Mouse (Mus musculus): ENCODE data around the gene Mvb12b. TPM values are rescaled to one million over a fixed set of nuclear protein-coding genes. Genes with fewer than 3 reads are reported as not detected.
A peak's percentile ranks its signal among the peaks of the same experiment; 100 is the strongest.

The Mvb12b gene
- polyA plus RNA-seq, 1 experiment: 133 TPM

DNA sequence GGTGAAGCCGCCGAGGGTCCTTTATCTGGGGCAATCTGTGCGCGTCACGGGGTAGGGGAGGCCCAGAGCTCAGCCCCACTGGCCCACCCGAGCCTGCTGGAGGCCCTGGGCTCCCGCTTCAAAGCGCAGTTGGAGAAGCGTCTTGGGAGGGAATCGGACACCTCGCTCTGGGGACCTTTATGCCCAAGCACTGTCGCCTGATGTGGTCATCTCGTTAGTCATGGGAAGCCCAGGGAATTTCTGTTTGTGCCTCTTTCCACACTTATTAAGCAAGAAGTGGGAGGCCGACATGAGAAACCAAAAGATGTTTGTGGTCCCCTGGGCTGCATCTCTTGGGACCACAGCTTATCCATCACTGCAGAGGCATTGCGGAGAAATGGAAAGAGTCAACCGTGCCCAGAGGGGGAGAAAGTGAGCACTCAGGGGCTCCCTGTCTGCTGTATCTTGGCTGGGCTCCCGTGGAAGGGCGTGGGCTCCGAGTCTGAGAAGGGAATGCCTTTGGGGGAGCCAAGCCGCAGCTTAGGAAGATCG lies 169.9 kb downstream of the Mvb12b start:
- peak; percentile 33 for DNase-seq (ENCODE audit: low read depth)
- no peak for TF ChIP-seq POLR2A (IDR thresholded peaks at IDR 0.05; ENCODE audit: borderline replicate concordance, extremely low read depth, insufficient read depth, insufficient read length, poor library complexity, severe bottlenecking)
- no peak for TF ChIP-seq CTCF (IDR thresholded peaks at IDR 0.05; ENCODE audit: borderline replicate concordance, extremely low read depth, insufficient read depth, insufficient read length)

DNA sequence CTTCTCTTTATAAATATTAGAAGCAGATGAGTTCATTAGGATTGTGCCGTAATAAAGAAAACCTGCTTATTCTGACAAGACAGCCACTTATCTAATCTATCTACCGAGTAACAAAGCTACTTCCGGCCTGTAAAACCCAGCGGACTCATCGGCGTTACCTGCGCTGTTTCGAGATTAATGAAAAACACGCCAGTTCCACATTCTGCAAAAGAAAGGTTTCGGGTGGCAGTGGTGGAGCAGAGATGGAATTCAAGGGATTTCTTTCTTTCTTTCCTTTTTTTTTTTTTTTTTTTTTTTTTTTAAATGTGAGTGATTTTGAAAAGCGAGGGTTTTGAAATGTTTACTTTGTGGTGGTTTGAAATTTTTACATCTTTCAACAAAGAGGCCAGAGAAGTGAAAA lies 170.4 kb downstream of the Mvb12b start:
- DNase-seq (ENCODE audit: low read depth): no peak
- TF ChIP-seq CTCF (IDR thresholded peaks at IDR 0.05; ENCODE audit: borderline replicate concordance, extremely low read depth, insufficient read depth, insufficient read length) (no peak), POLR2A (IDR thresholded peaks at IDR 0.05; ENCODE audit: borderline replicate concordance, extremely low read depth, insufficient read depth, insufficient read length, poor library complexity, severe bottlenecking) (no peak)

DNA sequence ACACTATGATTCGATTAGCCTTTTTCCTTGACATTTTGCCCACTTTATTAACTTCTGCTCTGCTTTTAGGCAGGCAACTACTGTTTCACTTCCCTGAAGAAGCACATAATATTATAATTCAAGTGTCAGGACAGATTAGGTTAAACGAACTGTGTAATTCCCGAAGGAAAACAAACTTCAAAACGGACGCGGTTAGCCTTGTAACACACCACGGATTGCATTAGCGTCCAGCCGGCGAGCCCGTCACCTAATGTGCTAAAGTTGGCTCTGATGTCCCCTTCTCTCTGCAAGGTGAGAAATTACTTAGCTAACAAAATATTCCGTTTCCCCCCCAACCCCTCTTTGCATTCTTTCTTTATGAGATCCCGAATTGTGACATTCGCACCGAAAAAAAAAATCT lies 170.9 kb downstream of the Mvb12b start:
- TF ChIP-seq POLR2A (IDR thresholded peaks at IDR 0.05; ENCODE audit: borderline replicate concordance, extremely low read depth, insufficient read depth, insufficient read length, poor library complexity, severe bottlenecking): no peak
- no peak for TF ChIP-seq CTCF (IDR thresholded peaks at IDR 0.05; ENCODE audit: borderline replicate concordance, extremely low read depth, insufficient read depth, insufficient read length)
- peak; percentile 51 for DNase-seq (ENCODE audit: low read depth)

DNA sequence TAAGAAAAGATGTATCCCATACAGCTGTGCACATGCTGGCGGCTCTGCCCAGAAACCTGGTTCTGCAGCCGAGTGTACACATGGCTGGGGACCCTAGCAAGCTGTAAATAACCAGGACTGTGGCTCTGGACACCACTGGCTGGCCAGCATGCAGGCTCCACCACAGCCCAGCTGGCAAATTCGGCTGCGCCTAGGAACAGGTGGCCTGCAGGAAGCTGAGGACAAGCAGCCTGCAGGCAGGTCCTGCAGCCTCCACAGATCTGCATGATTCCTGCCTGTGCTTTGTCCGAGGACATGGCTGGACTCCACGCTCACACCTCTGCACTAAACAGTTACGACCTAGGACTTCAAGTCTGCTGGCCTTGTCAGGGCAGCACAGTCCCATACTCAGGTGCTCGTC lies 172.8 kb downstream of the Mvb12b start:
- no peak for DNase-seq (ENCODE audit: low read depth)
- TF ChIP-seq POLR2A (IDR thresholded peaks at IDR 0.05; ENCODE audit: borderline replicate concordance, extremely low read depth, insufficient read depth, insufficient read length, poor library complexity, severe bottlenecking): no peak
- TF ChIP-seq CTCF (IDR thresholded peaks at IDR 0.05; ENCODE audit: borderline replicate concordance, extremely low read depth, insufficient read depth, insufficient read length): no peak

DNA sequence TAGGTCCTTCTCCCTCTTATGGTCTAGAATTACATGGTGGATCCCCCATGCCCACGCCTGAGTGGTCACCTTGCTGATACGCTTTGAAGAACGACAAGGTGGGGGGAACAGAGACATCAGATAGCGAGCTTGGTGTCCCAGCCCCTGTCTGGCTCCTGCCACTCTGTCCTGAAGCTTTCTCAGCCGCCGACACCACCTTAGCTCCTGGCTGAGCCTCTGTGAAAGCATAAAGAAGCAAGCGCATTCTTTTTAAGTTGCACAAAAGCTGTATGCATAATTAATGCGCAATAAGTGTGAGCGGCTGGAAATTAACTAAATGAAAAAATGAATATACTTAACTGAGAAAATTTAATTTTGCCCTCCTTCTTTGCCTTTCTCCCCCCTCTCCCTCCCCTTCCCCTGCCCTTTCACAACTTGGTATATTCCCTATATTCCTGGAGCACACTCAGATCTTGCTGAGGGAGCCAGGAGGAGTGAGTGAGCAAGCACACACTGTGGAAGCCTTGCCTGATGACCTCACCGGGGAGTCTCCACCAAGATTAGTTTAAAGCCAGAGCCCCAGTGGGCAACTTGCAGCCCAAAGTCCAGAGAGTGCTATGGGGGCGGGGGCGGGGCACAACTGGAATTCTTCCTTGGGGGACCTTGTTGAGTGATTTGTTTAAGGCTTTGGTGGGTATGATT lies 174.0 kb downstream of the Mvb12b start:
- TF ChIP-seq CTCF (IDR thresholded peaks at IDR 0.05; ENCODE audit: borderline replicate concordance, extremely low read depth, insufficient read depth, insufficient read length): no peak
- no peak for TF ChIP-seq POLR2A (IDR thresholded peaks at IDR 0.05; ENCODE audit: borderline replicate concordance, extremely low read depth, insufficient read depth, insufficient read length, poor library complexity, severe bottlenecking)
- peak; percentile 62 for DNase-seq (ENCODE audit: low read depth)

DNA sequence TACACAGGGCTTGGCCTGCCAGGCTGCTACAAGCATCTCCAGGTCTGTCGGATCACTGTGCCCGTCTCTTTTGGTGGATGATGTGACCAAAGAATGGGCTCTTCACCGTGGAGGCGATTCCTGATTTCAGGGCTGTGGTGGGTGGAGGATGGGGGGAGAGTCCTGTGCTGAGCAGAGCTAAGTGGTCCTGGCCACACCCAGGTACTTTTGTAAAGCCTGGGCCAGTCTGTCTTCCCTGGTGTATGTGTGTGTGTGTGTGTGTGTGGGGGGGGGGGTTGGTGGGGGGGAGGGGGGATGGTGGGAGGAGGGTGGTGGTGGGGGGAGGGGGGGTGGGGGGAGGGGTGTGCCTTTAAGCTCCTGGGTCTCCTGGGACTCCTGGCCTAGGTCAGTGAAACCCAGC lies 174.9 kb downstream of the Mvb12b start:
- no peak for DNase-seq (ENCODE audit: low read depth)
- TF ChIP-seq POLR2A (IDR thresholded peaks at IDR 0.05; ENCODE audit: borderline replicate concordance, extremely low read depth, insufficient read depth, insufficient read length, poor library complexity, severe bottlenecking): no peak

DNA sequence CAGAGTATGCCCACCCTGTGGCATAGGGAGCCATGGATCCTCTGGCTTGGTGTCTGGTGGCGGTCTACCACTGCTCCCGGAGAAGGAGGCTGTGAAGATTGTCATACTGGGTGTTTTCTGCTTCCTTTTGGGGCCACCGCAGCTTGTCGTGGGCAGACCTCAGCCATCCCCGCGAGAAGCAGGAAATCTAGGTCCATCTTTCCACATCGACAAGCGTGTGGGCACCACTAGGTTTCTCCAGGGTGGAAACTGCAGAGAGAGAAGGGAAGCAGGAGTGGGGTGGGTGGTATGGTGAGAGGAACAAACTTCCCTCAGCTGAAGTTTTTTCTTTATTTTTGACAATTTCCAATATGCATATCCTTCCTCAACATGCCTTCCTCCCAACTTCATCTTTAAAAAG lies 178.9 kb downstream of the Mvb12b start:
- no peak for TF ChIP-seq POLR2A (IDR thresholded peaks at IDR 0.05; ENCODE audit: borderline replicate concordance, extremely low read depth, insufficient read depth, insufficient read length, poor library complexity, severe bottlenecking)
- TF ChIP-seq CTCF (IDR thresholded peaks at IDR 0.05; ENCODE audit: borderline replicate concordance, extremely low read depth, insufficient read depth, insufficient read length): no peak

DNA sequence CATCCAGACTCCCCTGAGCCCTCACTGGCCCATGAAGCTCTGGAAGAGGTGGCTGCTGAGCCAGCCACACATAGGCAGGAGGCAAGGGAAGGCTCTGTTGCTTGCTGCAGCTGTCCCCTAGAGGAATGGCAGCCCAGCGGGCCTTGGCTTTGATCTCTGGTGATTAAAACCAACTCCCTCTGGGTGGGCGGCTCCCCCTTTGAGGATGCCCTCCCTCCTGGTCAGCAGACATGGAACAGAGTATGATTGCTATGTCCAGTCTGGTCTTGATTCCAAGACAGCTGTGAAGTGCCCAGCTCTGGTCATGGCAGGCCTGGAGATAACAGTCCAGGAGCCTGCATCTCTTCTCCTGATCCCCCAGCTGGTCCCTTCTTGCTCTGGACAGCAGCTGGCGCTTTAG lies 179.7 kb downstream of the Mvb12b start:
- no peak for DNase-seq (ENCODE audit: low read depth)
- TF ChIP-seq CTCF (IDR thresholded peaks at IDR 0.05; ENCODE audit: borderline replicate concordance, extremely low read depth, insufficient read depth, insufficient read length) (no peak), POLR2A (IDR thresholded peaks at IDR 0.05; ENCODE audit: borderline replicate concordance, extremely low read depth, insufficient read depth, insufficient read length, poor library complexity, severe bottlenecking) (no peak)

More for the DNA sequence above, 178.9 kb downstream of the Mvb12b start:
- DNase-seq (ENCODE audit: low read depth): no peak

DNA sequence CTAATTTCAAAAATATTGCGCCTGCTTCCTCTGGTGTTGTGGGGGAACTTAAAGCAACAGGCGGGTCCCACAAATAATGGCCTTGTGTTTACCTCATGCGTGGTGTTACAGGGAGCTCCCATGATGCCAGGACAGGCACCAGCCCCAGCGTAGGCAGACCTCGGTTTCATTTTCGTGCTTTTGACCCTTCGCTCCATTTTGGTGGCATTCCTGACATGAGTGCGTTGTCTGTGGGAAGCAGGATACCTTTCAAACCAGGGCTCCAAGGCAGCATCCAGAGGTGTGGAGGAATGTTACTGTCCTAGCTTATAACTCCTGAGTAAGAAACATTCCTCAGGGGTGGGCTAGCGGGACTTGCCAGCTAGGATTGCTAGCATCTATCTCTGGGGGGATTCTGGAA lies 181.3 kb downstream of the Mvb12b start:
- TF ChIP-seq CTCF (IDR thresholded peaks at IDR 0.05; ENCODE audit: borderline replicate concordance, extremely low read depth, insufficient read depth, insufficient read length) (no peak), POLR2A (IDR thresholded peaks at IDR 0.05; ENCODE audit: borderline replicate concordance, extremely low read depth, insufficient read depth, insufficient read length, poor library complexity, severe bottlenecking) (no peak)
- DNase-seq (ENCODE audit: low read depth): no peak

DNA sequence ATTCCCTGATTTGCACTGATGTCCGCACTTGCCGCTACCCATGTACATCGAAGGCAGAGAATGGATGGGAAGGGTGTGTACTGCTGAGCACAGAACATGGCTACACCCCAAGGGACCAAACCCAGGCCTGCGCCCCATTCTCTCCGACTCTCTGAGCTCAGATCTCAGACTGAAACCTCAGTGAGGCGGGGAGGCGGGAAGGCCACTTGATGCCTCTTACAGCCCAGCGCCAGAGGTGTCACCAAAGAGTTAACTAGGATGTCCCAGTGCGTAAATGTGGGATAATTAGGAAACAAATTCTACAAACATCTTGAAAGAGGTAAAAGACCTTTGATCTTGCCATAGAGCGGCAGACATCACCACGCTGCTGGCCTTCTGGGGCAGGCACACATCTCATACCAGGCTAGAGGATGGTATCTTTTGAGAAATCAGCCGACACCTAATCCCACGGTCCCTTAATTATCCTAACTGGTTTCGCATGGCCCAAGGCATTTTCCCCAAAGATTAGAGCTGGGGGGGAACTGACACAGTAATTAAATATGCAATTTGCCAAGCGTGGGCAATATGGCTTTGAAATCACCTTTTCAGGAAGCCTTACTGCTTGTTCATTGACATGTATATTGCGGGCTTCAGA lies 181.9 kb downstream of the Mvb12b start:
- TF ChIP-seq CTCF (IDR thresholded peaks at IDR 0.05; ENCODE audit: borderline replicate concordance, extremely low read depth, insufficient read depth, insufficient read length) (no peak), POLR2A (IDR thresholded peaks at IDR 0.05; ENCODE audit: borderline replicate concordance, extremely low read depth, insufficient read depth, insufficient read length, poor library complexity, severe bottlenecking) (no peak)
- peak; percentile 39 for DNase-seq (ENCODE audit: low read depth)

DNA sequence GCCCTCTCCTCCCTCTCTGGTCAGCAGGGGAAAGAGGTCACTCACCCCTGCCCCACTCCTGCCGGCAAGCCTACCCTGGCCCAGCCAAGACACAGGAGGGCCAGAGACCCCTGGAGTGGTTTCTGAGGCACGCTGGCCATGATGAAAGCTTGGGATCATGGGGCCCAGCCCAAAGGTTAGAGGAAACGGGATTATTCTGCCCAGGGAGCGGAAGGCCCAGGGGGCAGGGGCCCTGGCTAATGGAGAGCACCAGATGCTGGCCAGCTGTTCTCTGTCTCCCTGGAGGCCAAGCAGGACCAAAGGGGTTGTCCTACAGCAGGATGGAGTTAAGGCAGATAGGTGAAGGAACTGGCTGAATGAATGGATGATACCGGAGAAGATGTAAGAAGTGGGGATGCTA lies 184.5 kb downstream of the Mvb12b start:
- DNase-seq (ENCODE audit: low read depth): no peak
- TF ChIP-seq POLR2A (IDR thresholded peaks at IDR 0.05; ENCODE audit: borderline replicate concordance, extremely low read depth, insufficient read depth, insufficient read length, poor library complexity, severe bottlenecking) (no peak), CTCF (IDR thresholded peaks at IDR 0.05; ENCODE audit: borderline replicate concordance, extremely low read depth, insufficient read depth, insufficient read length) (no peak)

DNA sequence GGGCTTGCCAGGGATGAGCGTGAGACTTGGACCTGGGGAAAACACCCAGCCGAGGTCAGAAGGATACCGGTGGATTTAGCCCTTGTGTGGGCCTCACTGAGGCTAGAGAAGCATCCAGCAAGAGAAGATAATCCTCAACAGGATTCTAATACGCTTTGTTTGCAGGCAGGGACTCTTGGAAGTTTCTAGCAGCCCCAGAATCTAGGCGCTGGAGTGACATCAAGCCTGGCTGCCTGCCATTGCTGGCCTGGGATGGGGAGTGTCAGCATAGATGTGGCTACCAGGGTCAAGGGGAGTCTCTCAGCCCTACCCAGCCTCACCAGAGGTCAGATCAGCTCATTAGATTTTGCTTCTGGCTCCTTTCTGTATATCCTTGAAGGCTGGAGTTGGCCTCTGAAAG lies 185.0 kb downstream of the Mvb12b start:
- TF ChIP-seq CTCF (IDR thresholded peaks at IDR 0.05; ENCODE audit: borderline replicate concordance, extremely low read depth, insufficient read depth, insufficient read length): no peak
- TF ChIP-seq POLR2A (IDR thresholded peaks at IDR 0.05; ENCODE audit: borderline replicate concordance, extremely low read depth, insufficient read depth, insufficient read length, poor library complexity, severe bottlenecking): no peak
- DNase-seq (ENCODE audit: low read depth): no peak
